Mouse (Mus musculus): Measurements from ENCODE around the gene Map10.

DNA sequence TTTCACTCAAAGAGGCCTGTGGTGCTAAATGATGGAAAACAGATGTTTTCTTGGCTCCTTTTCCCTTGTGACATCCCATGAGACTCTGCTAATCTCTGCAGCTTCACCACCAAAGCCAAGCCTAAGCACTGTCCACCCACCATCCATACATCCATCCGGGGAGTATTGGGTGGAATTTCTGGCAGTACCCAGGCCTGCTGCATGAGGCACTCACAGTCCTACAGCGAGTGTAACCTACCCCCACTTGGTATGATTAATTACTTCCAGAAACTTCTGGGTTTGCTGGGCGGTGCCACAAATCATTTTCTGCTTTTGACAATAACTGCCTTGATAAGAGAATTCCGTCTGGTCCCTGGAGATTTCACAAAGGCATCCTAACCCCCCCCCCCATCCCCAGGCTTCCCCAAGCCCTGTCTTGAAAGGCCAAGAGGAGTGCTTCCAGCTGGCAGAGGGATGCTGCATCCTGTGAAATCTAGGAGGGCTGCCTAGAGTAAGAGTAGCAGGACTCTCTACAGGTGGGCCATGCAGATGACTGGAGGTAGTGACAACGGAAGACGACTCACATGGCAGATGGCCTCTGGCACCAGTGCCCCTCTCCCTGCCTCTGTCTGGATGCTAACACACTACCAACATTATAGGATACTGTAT, 31.1 kb upstream of the Map10 start:
- TF ChIP-seq CTCF (conservative IDR thresholded peaks at IDR 0.05; ENCODE audit: insufficient read depth, insufficient read length, low read depth, low read length) (no peak), POLR2A (IDR thresholded peaks at IDR 0.05; ENCODE audit: low read depth, low read length) (no peak)

Data from kidney, adult 2 months (tissue).